ENCODE assay signal across 14 mouse cellular contexts in the genomic region with DNA sequence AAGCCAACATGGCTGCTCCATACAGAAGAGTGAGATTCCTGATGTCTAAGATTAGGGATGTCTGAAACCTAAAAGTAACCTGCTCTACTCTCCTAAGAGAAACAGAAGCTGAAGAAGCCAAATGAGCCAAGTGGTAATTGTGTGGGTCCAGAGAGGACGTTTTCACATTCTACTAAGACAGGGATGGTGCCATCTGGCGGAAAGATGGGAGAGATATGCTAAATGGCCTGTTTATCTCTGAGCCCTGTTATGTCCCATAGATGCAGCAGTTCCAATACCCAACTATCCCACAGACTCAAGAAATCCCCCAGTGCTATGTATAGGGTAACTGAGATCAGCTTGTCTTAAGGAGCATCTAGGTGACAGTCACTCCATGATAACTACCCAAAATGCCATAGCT.
A peak's percentile ranks its signal among the peaks of the same experiment; 100 is the strongest.
DNase-seq lines count a peak whose midpoint lies in the region; ATAC-seq and TF ChIP-seq lines count a peak whose summit lies in the region.
"Had no signal": no experiment of that assay in that cellular context is flagged by ENCODE, and none has a peak within 500 bp of the region (broad histone marks: within the 10 kb centered on the region; RNA-seq: fewer than 3 reads in every experiment).

No protein-coding gene starts in this region.

- no peak overlapping the region for H3K4me3 ChIP-seq in intestine, postnatal 0 days (ENCODE audit: low read depth, low read length)
- no peak overlapping the region for H3K4me3 ChIP-seq in intestine, embryonic 16.5 days (ENCODE audit: low read length)
- peak overlapping the region; percentile 7; the same call in 1 of the 2 replicates for H3K4me3 ChIP-seq in spleen, adult 2 months (ENCODE audit: extremely low read depth, insufficient read depth, insufficient read length)
- no peak overlapping the region for H3K4me3 ChIP-seq in gastrocnemius, adult 2 months
- H3K4me3 ChIP-seq: hindbrain, embryonic 12.5 days; lung, embryonic 15.5 days had no signal

- no peak for TF ChIP-seq POLR2A in spleen, adult 2 months (IDR thresholded peaks at IDR 0.05; ENCODE audit: low read depth, low read length)

- TF ChIP-seq CTCF in intestine, postnatal 0 days (IDR thresholded peaks at IDR 0.05; ENCODE audit: low read depth) = peak; percentile 27; the same call in 1 of the 2 replicates
- no peak for TF ChIP-seq CTCF in spleen, adult 2 months (IDR thresholded peaks at IDR 0.05; ENCODE audit: extremely low read depth, insufficient read depth, insufficient read length, insufficient replicate concordance)
- TF ChIP-seq CTCF in gastrocnemius, adult 2 months (IDR thresholded peaks at IDR 0.05) = no peak

- H3K27me3 ChIP-seq in intestine, postnatal 0 days (replicated peaks; ENCODE audit: control insufficient read depth, insufficient read depth, low read length) = no peaks in the 10 kb centered on the region
- no peaks in the 10 kb centered on the region for H3K27me3 ChIP-seq in intestine, embryonic 16.5 days (replicated peaks; ENCODE audit: control insufficient read depth, insufficient read depth, low read length)
- H3K27me3 ChIP-seq in spleen, adult 2 months (ENCODE audit: control insufficient read depth, insufficient read depth, low read length) = no peaks in the 10 kb centered on the region
- H3K27me3 ChIP-seq: hindbrain, embryonic 12.5 days; lung, embryonic 15.5 days had no signal

- no peak for DNase-seq in spleen, adult 2 months (ENCODE audit: low read depth in 1 of 2, low spot score in 2 of 2)
- no peak for DNase-seq in spleen, postnatal 4 days (ENCODE audit: low spot score in 2 of 2)
- peak; percentile 45 to 57 for DNase-seq in cerebellum, postnatal 10 days
- DNase-seq in urinary bladder, postnatal 10 days (ENCODE audit: low spot score) = no peak
- DNase-seq in c-Kit-positive CD71-positive TER-119-positive erythroid progenitor cells, embryonic 14.5 days (ENCODE audit: low spot score) = no peak
- no peak for DNase-seq in gastrocnemius, adult 2 months
- DNase-seq: kidney, adult 2 months; thymus, postnatal 36 days had no signal

- H3K9me3 ChIP-seq in intestine, postnatal 0 days (ENCODE audit: control insufficient read depth) = no peaks in the 10 kb centered on the region
- no peaks in the 10 kb centered on the region for H3K9me3 ChIP-seq in intestine, embryonic 16.5 days (ENCODE audit: control insufficient read depth, low read length)
- H3K9me3 ChIP-seq: hindbrain, embryonic 12.5 days; lung, embryonic 15.5 days had no signal

- no peaks in the 10 kb centered on the region for H3K36me3 ChIP-seq in intestine, postnatal 0 days (ENCODE audit: control insufficient read depth, insufficient read depth)
- no peaks in the 10 kb centered on the region for H3K36me3 ChIP-seq in intestine, embryonic 16.5 days (ENCODE audit: control insufficient read depth, insufficient read depth, low read length)
- H3K36me3 ChIP-seq in spleen, adult 2 months (ENCODE audit: control insufficient read depth, insufficient read depth, low read length) = peaks cover 1% of the 10 kb centered on the region; the same call in 1 of the 2 replicates
- H3K36me3 ChIP-seq: hindbrain, embryonic 12.5 days; lung, embryonic 15.5 days had no signal

- H3K27ac ChIP-seq in intestine, postnatal 0 days (ENCODE audit: low read depth, low read length) = no peak overlapping the region
- no peak overlapping the region for H3K27ac ChIP-seq in intestine, embryonic 16.5 days (ENCODE audit: low read length)
- no peak overlapping the region for H3K27ac ChIP-seq in spleen, adult 2 months (ENCODE audit: insufficient read depth, low read length)
- no peak overlapping the region for H3K27ac ChIP-seq in gastrocnemius, adult 2 months
- H3K27ac ChIP-seq: hindbrain, embryonic 12.5 days; lung, embryonic 15.5 days had no signal

- WGBS in intestine, postnatal 0 days = 71% methylated on average over 2 of the region's 2 CpGs
- WGBS in intestine, embryonic 16.5 days = 56% methylated on average over 2 of the region's 2 CpGs
- 80% methylated on average over 2 of the region's 2 CpGs for WGBS in spleen, adult 2 months

- no peaks in the 10 kb centered on the region for H3K4me1 ChIP-seq in intestine, postnatal 0 days (replicated peaks; ENCODE audit: control insufficient read depth, insufficient read depth, low read length)
- H3K4me1 ChIP-seq in intestine, embryonic 16.5 days (ENCODE audit: control insufficient read depth, insufficient read depth, low read length) = no peaks in the 10 kb centered on the region
- peaks cover 11% of the 10 kb centered on the region for H3K4me1 ChIP-seq in spleen, adult 2 months (ENCODE audit: control insufficient read depth, insufficient read depth, insufficient read length)
- H3K4me1 ChIP-seq: hindbrain, embryonic 12.5 days; lung, embryonic 15.5 days had no signal

- H3K4me2 ChIP-seq in intestine, postnatal 0 days (replicated peaks; ENCODE audit: low read depth) = no peak overlapping the region
- no peak overlapping the region for H3K4me2 ChIP-seq in intestine, embryonic 16.5 days (ENCODE audit: low read depth, low read length)
- H3K4me2 ChIP-seq: hindbrain, embryonic 12.5 days; liver, embryonic 11.5 days; lung, embryonic 15.5 days had no signal

- H3K9ac ChIP-seq in intestine, postnatal 0 days (ENCODE audit: low read depth, low read length) = no peak overlapping the region
- no peak overlapping the region for H3K9ac ChIP-seq in intestine, embryonic 16.5 days (ENCODE audit: low read depth, low read length)
- H3K9ac ChIP-seq: hindbrain, embryonic 12.5 days; lung, embryonic 15.5 days had no signal

- intact Hi-C loops in gastrocnemius, adult 2 months (cut with DNase I) = no loop called here

- ATAC-seq in intestine, postnatal 0 days = no peak
- ATAC-seq in intestine, embryonic 16.5 days = no peak
- ATAC-seq: activated CD4-positive, CD25-positive, alpha-beta regulatory T cell, adult 4 months had no signal

Comparison
In these comparisons a context has a peak if more than half of its experiments do, and no peak if none do; other contexts are left out.
1. DNase-seq: peak in cerebellum, postnatal 10 days (2 of 2); none in spleen, adult 2 months (0 of 2), spleen, postnatal 4 days (0 of 2), urinary bladder, postnatal 10 days (single experiment), c-Kit-positive CD71-positive TER-119-positive erythroid progenitor cells, embryonic 14.5 days (single experiment) and gastrocnemius, adult 2 months (single experiment).